Mouse (Mus musculus) embryonic fibroblast, embryonic 13.5 days (primary cell): Measurements from ENCODE around the gene Map4k5. TPM values are rescaled to one million over a fixed set of nuclear protein-coding genes. Genes with fewer than 3 reads are reported as not detected.
A peak's percentile ranks its signal among the peaks of the same experiment; 100 is the strongest.

Source experiments
- H3K27ac ChIP-seq: 2 replicates; pipeline ENCODE4 v1.5.1; 2012; ENCODE audit warnings: low read length, control low read depth, inconsistent platforms; ENCODE audit not compliant: insufficient read depth
- H3K4me1 ChIP-seq: 2 replicates; pipeline ENCODE4 v1.6.1; 2011; ENCODE audit warnings: low read length; ENCODE audit not compliant: control insufficient read depth, insufficient read depth
- H3K4me3 ChIP-seq: 2 replicates; pipeline ENCODE4 v1.5.1; 2011; ENCODE audit warnings: mild to moderate bottlenecking, control low read depth, low read length; ENCODE audit not compliant: insufficient read depth
- CTCF ChIP-seq: IDR thresholded peaks from 2 replicates; pipeline ENCODE4 v1.5.1; 2011; ENCODE audit warnings: mild to moderate bottlenecking, control low read depth, low read length, moderate library complexity, borderline replicate concordance; ENCODE audit not compliant: insufficient read depth
- POLR2A ChIP-seq: IDR thresholded peaks from 2 replicates; pipeline ENCODE4 v1.6.1; 2011; ENCODE audit warnings: low read depth, mild to moderate bottlenecking, control low read depth, low read length, moderate library complexity
- polyA plus RNA-seq: library from polyadenylated mRNA; stranded (reverse); fragments of >200 nt; gene quantifications from 2 replicates; pipeline ENCODE4 v1.2.4, GENCODE M21; 2011; ENCODE audit warnings: low read depth; ENCODE audit not compliant: missing spikeins, insufficient read length

The Map4k5 gene
- polyA plus RNA-seq, 1 experiment, result 74.9 TPM

DNA sequence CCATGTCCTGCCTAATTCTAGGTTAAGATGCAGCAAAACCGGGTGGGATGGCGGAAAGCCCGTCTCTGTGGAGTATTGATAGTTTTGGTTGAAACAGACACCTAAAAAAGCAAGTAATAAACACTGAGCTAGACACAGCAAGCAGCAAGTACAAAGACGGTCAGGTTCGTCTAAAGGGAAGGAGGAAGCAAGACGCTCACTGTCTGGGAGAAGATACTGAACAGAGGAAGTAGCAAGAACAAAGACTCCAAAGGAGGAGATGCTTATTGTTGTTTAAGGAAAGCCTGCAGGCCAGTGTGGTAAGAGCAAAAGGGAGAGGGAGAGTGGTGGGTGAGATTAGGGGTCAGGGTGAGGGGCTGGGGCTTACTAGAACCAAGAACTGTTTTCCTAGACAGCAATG is 2.9 kb downstream of the Map4k5 start:
- Histone ChIP-seq H3K4me3 (peak overlapping the region; percentile 52), H3K27ac (peak overlapping the region; percentile 87), H3K4me1 (peaks cover 21% of the 10 kb centered on the region)
- TF ChIP-seq CTCF (no peak), POLR2A (no peak)

DNA sequence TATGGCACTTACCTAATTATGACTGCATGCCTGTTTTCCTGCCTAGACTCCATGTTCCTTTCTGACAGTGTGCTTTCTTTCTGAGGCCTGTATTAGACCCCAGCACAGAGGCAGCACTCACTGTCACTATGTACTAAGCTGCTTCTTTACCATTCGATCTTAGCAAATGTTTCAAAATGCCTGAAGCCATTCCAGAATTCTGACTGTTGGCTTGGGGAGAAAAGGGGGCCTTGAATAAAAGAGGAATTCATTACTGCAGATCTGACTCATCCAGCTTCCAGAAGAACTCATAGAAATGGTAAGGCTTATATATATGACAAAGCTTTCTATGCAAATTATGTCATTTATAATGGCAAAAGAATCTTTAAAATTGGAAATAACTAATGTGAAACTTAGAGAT is 4.7 kb downstream of the Map4k5 start:
- Histone ChIP-seq H3K27ac (peak overlapping the region; percentile 97), H3K4me1 (peaks cover 31% of the 10 kb centered on the region), H3K4me3 (no peak overlapping the region)
- no peak for TF ChIP-seq CTCF
- no peak for TF ChIP-seq POLR2A

- Histone ChIP-seq H3K27ac (peak overlapping the region; percentile 97), H3K4me1 (peaks cover 31% of the 10 kb centered on the region), H3K4me3 (no peak overlapping the region)
- no peak for TF ChIP-seq CTCF
- no peak for TF ChIP-seq POLR2A
These were observed 5.2 kb downstream of the Map4k5 start for GRCm38 (mm10) chr12:69887776-69888175.

DNA sequence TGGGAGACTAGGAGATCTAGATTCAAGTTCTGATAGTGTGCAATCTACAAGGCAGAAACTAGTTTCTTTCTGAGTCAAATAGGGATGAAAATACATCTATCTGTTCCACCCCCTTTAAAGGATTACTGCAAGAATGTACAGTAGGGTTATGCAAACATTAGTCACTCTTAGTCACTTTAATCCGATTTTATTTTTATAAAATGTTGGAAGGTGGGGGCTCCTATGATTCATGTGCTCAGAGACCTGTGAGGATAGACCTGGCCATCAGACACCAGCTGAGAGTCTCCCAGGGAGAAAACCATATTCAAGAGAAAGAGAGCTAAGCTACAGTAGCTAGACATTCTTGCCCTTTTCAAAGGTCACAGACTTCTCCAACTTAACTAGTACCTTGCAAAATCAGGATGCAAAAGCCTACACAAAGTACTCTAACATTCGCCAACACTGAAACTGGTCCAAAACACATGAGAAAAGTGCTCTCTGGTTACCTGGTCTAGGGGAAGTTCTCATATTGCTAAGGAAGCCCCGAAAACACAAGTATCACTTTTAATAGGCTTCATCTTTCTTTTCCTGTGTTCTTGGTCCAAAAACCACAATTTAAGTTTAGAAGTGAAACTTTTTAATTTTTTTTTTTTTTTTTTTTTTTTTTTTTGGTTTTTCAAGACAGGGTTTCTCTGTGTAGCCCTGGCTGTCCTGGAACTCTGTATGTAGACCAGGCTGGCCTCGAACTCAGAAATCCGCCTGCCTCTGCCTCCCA is 7.7 kb downstream of the Map4k5 start:
- Histone ChIP-seq H3K4me1 (peaks cover 34% of the 10 kb centered on the region), H3K4me3 (no peak overlapping the region), H3K27ac (peak overlapping the region; percentile 95)
- TF ChIP-seq CTCF (no peak), POLR2A (no peak)

GRCm38 (mm10) chr12:69884053-69884452 is 8.9 kb downstream of the Map4k5 start:
- peaks cover 30% of the 10 kb centered on the region for H3K4me1 ChIP-seq
- TF ChIP-seq POLR2A (no peak), CTCF (no peak)
- peak overlapping the region; percentile 95 for H3K27ac ChIP-seq
- H3K4me3 ChIP-seq, result no peak overlapping the region

- TF ChIP-seq CTCF (no peak), POLR2A (no peak)
- peaks cover 19% of the 10 kb centered on the region for H3K4me1 ChIP-seq
- H3K27ac ChIP-seq, result peak overlapping the region; percentile 89
- no peak overlapping the region for H3K4me3 ChIP-seq
These were observed 11.6 kb downstream of the Map4k5 start for GRCm38 (mm10) chr12:69881198-69881905.

- Histone ChIP-seq H3K4me1 (peaks cover 15% of the 10 kb centered on the region), H3K4me3 (0 out of 2 replicates have a peak overlapping the region, but pooled peaks have one; percentile 4), H3K27ac (peak overlapping the region; percentile 75)
- TF ChIP-seq CTCF, result no peak
These were observed 13.3 kb downstream of the Map4k5 start for GRCm38 (mm10) chr12:69879739-69880138.

DNA sequence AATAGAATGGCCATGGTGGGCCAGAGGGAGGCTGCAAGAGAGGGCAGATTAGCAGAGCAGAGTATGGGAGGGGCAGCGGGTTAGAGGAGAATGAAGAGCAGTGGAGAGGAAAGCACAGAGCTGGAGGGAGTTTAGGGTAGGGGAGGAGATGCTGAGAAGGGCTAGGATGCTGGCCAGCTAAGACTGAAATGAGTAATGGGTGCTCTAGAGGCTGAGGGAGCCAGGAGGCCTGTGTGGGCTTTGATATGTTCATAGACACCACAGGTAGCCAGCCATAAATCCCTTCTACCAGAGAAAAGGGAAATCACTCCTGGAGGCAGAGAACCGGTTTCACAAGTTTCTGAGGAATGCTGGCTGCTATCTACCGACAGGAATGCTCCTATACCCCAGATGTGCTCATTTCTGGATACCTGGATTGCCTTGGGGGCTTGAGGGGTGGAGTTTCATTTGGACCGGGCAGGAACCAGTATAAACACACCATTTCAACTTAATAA is 13.8 kb downstream of the Map4k5 start:
- Histone ChIP-seq H3K4me1 (peaks cover 10% of the 10 kb centered on the region), H3K4me3 (no peak overlapping the region), H3K27ac (peak overlapping the region; percentile 75)
- no peak for TF ChIP-seq POLR2A

DNA sequence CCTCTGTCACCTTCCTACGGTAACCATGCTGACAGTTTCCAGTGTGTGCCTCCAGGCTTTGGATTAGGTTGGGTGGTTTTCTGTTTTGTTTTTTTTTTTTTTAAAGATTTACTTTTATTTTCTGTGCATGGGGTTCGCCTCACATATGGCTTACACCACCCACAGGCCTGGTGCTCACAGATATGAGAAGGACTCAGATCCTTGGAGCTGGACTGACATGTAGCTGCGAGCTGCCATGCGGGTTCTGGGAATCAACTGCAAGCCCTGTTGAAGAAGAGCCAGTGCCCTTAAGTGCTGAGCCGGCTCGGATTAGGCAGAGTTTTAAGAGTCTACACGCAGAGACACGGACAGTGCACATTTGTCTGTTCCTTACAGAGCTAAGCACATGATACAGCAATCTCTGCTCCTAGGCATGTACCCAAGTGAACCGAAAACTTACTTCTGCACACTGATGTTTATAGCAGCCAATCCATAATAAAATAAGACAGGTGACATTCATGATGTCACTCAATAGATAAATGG is 15.1 kb downstream of the Map4k5 start:
- no peak overlapping the region for H3K4me3 ChIP-seq
- no peak overlapping the region for H3K27ac ChIP-seq
- TF ChIP-seq CTCF (no peak), POLR2A (no peak)
- peaks cover 7% of the 10 kb centered on the region for H3K4me1 ChIP-seq

DNA sequence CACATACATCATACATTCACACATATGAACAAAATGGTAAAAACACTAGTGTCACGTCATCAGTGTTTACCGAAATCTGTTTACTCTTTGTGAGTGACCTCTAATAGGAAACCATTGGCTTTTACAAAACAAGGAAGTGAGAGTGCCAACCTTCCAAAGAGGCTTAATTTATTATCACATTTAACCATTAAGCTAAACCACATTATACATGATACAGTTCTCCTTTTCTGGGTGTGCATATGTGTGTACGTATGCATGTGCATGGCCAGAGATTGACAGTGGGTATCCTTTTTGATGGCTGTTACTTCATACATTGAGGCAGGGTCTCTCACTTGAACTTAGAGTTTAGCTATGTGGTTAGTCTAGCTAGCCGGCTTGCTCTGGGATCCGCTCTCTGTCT is 21.4 kb downstream of the Map4k5 start:
- Histone ChIP-seq H3K27ac (no peak overlapping the region), H3K4me3 (no peak overlapping the region), H3K4me1 (peaks cover 7% of the 10 kb centered on the region)
- TF ChIP-seq POLR2A (no peak), CTCF (no peak)
